Mouse (Mus musculus) intestine, embryonic 14.5 days (tissue): ENCODE measurements around the gene Gpcpd1. TPM values are rescaled to one million over a fixed set of nuclear protein-coding genes. Genes with fewer than 3 reads are reported as not detected.

ENCODE experiments used
- ATAC-seq: fragments of 200-750 bp; cut with Nextera tagmentation; replicated peaks from 2 replicates; pipeline ENCODE4 v1.8.0; 2017; ENCODE audit warnings: low read depth, moderate number of reproducible peaks, moderate TSS enrichment, moderate library complexity; ENCODE audit not compliant: low FRiP score, low TSS enrichment
- DNase-seq: peaks from one replicate; pipeline ENCODE4 v3.0.0-alpha.2; 2018; ENCODE audit warnings: low spot score
- H3K27ac ChIP-seq: fragments of 300-500 bp; sonication (generic); 2 replicates; pipeline ENCODE4 v1.5.1; 2014; ENCODE audit warnings: low read depth, mild to moderate bottlenecking, control low read depth
- H3K27me3 ChIP-seq: fragments of 300-500 bp; sonication (generic); replicated peaks from 2 replicates; pipeline ENCODE4 v1.6.1; 2014; ENCODE audit warnings: low read length, control low read depth; ENCODE audit not compliant: control insufficient read depth, insufficient read depth
- H3K36me3 ChIP-seq: fragments of 300-500 bp; sonication (generic); 2 replicates; pipeline ENCODE4 v1.6.1; 2014; ENCODE audit warnings: low read length, control low read depth; ENCODE audit not compliant: control insufficient read depth, insufficient read depth
- H3K4me1 ChIP-seq: fragments of 300-500 bp; sonication (generic); replicated peaks from 2 replicates; pipeline ENCODE4 v1.6.1; 2014; ENCODE audit warnings: low read length, control low read depth, mixed read lengths; ENCODE audit not compliant: control insufficient read depth, insufficient read depth
- H3K4me2 ChIP-seq: fragments of 300-500 bp; sonication (generic); 2 replicates; pipeline ENCODE4 v1.6.1; 2014; ENCODE audit warnings: low read length
- H3K4me3 ChIP-seq: fragments of 300-500 bp; sonication (generic); 2 replicates; pipeline ENCODE4 v1.5.1; 2014; ENCODE audit warnings: low read depth, low read length, control low read depth, mixed read lengths
- H3K9ac ChIP-seq: fragments of 300-500 bp; sonication (generic); 2 replicates; pipeline ENCODE4 v1.6.1; 2014; ENCODE audit warnings: mild to moderate bottlenecking, low read length
- H3K9me3 ChIP-seq: fragments of 300-500 bp; sonication (generic); 2 replicates; pipeline ENCODE4 v1.6.1; 2016; ENCODE audit warnings: low read length, control low read depth; ENCODE audit not compliant: control insufficient read depth
- WGBS: fragments of 180-500 bp; shearing (Covaris S2); extraction: QIAGEN DNeasy Blood & Tissue Kit; methylation state at CpG from one replicate; pipeline ENCODE4 v1.1.7; 2014; 5-methylcytosine and 5-hydroxymethylcytosine counted together
- polyA plus RNA-seq: library from polyadenylated mRNA; unstranded; fragments of >200 nt; fragmentation: Nextera tagmentation; extraction: Ambion mirVana; gene quantifications from 2 replicates; pipeline ENCODE4 v1.2.1, GENCODE M21; 2014

Gene Gpcpd1
- polyA plus RNA-seq, 1 experiment from 2014 or later = 29.2 TPM

- Histone ChIP-seq H3K9me3 (no peaks in the 10 kb centered on the region), H3K4me3 (no peak overlapping the region), H3K36me3 (no peaks in the 10 kb centered on the region), H3K27ac (no peak overlapping the region), H3K4me1 (no peaks in the 10 kb centered on the region), H3K27me3 (no peaks in the 10 kb centered on the region), H3K9ac (no peak overlapping the region), H3K4me2 (no peak overlapping the region)
- WGBS = 63% methylated on average over 5 of the region's 5 CpGs
- no peak for DNase-seq
- no peak for ATAC-seq
Measured at GRCm38 (mm10) chr2:132605795-132606563, 18.4 kb upstream of the Gpcpd1 start.

DNA sequence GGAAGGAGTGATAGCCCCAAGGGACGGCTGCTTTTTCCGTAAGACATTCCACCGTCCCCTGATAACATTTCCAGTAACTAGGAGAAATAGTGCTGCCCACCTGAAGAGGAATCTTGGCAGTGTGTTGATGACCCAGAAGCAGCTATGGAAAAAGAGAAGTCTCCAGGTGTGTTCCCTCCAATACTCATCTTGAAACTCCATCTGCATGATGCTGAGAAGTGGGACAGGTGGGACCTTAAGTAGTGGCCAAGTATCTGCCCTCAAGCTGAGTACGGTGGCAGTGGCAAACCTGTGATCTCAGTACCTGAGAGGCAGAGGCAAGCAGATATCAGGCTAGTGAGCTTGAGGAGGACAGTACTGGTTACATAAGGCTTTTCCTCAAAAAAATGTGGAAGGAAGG, 17.4 kb upstream of the Gpcpd1 start:
- 88% methylated on average over 4 of the region's 4 CpGs for WGBS
- DNase-seq = no peak
- Histone ChIP-seq H3K36me3 (no peaks in the 10 kb centered on the region), H3K9ac (no peak overlapping the region), H3K4me1 (no peaks in the 10 kb centered on the region), H3K9me3 (no peaks in the 10 kb centered on the region), H3K27me3 (no peaks in the 10 kb centered on the region), H3K4me2 (no peak overlapping the region), H3K4me3 (no peak overlapping the region), H3K27ac (no peak overlapping the region)
- no peak for ATAC-seq

- no peak overlapping the region for H3K27ac ChIP-seq
- WGBS = 81% methylated on average over 2 of the region's 2 CpGs
- no peak for DNase-seq
- H3K4me3 ChIP-seq = no peak overlapping the region
- no peaks in the 10 kb centered on the region for H3K4me1 ChIP-seq
- H3K4me2 ChIP-seq = no peak overlapping the region
- no peaks in the 10 kb centered on the region for H3K27me3 ChIP-seq
- ATAC-seq = no peak
- H3K36me3 ChIP-seq = no peaks in the 10 kb centered on the region
- H3K9ac ChIP-seq = no peak overlapping the region
- no peaks in the 10 kb centered on the region for H3K9me3 ChIP-seq
Measured at GRCm38 (mm10) chr2:132603706-132604105, 16.2 kb upstream of the Gpcpd1 start.

DNA sequence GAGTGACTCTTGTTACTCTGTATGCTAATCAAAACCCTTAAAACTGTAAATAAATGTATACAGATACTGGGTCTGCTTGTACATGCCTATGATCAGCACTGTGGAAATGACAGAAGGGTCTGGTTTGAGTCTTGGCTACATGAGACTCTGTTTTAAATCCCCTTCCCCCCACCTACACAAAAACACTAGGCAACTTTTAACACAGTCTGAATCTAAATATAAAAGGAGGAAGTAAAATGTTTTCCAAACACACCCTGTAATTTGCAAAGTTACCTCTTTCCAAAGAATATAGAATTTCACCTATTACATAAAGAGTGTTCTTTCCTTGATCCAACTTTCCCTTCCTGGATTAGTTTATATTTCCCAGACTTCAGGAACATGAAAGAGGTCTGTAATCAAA, 14.2 kb upstream of the Gpcpd1 start:
- Histone ChIP-seq H3K9ac (no peak overlapping the region), H3K4me2 (no peak overlapping the region), H3K36me3 (no peaks in the 10 kb centered on the region), H3K27me3 (no peaks in the 10 kb centered on the region), H3K4me3 (no peak overlapping the region), H3K4me1 (no peaks in the 10 kb centered on the region), H3K27ac (no peak overlapping the region), H3K9me3 (no peaks in the 10 kb centered on the region)
- no peak for DNase-seq
- ATAC-seq = no peak

- no peak for DNase-seq
- no peak overlapping the region for H3K27ac ChIP-seq
- H3K4me1 ChIP-seq = no peaks in the 10 kb centered on the region
- no peaks in the 10 kb centered on the region for H3K36me3 ChIP-seq
- ATAC-seq = no peak
- H3K4me3 ChIP-seq = no peak overlapping the region
- no peaks in the 10 kb centered on the region for H3K27me3 ChIP-seq
- H3K4me2 ChIP-seq = no peak overlapping the region
- H3K9ac ChIP-seq = no peak overlapping the region
- 74% methylated on average over 4 of the region's 4 CpGs for WGBS
- no peaks in the 10 kb centered on the region for H3K9me3 ChIP-seq
Measured at GRCm38 (mm10) chr2:132600081-132600480, 12.6 kb upstream of the Gpcpd1 start.

DNA sequence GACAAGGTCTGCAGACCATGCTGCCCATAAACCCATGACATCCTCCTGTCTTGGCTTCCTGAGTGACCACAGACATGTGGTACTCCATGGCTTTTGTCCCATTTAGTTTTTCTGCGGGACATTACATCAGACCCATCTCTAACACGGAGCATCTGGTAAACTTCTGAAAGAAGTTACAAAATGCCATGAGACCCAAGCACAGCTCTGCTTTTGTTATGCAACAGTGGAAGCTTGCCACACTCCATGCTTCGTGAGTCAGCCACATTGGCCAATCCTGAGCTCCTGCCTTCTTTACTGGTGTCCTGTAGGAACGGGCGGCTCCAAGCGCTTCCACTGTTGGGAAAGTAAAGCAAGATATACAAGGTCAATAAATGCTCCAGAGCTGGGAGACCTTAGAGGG, 11.6 kb upstream of the Gpcpd1 start:
- no peaks in the 10 kb centered on the region for H3K36me3 ChIP-seq
- DNase-seq = no peak
- no peak for ATAC-seq

DNA sequence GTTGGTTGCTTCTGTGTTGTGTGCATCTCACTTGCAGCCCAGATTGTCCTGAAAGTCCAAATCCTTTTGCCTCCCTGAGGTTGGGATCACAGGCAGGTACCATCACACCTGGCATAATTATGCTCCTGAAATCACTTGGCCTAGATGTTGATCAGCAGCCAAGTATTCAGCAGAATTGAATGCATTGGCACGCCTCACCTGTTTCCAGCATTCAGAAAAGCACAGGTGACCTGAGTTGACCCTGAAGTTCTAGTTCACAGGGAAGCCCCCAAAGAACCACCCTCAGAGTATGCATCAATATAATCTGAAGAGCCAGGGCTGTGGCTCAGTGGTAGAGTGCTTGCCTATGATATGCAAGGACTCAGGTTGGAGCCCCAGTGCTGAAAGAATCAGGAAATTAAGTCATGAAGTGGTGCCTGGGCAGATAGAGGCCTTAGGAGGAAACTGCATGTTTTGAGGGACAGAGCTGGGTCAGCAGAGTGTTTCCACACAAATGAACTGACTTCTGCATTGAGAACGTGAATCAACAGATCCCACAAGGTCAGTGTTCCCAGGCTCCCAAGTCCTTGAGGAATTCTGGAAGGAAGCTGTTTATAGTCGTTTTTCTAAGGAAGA, 10.4 kb upstream of the Gpcpd1 start:
- WGBS = 75% methylated on average over 3 of the region's 3 CpGs
- Histone ChIP-seq H3K9me3 (no peaks in the 10 kb centered on the region), H3K4me3 (no peak overlapping the region), H3K4me1 (no peaks in the 10 kb centered on the region), H3K36me3 (no peaks in the 10 kb centered on the region), H3K4me2 (no peak overlapping the region), H3K27ac (no peak overlapping the region), H3K9ac (no peak overlapping the region), H3K27me3 (no peaks in the 10 kb centered on the region)
- DNase-seq (no peak), ATAC-seq (no peak)

More for the DNA sequence above, 11.6 kb upstream of the Gpcpd1 start:
- Histone ChIP-seq H3K4me3 (no peak overlapping the region), H3K27ac (no peak overlapping the region), H3K27me3 (no peaks in the 10 kb centered on the region), H3K4me2 (no peak overlapping the region), H3K9ac (no peak overlapping the region), H3K4me1 (no peaks in the 10 kb centered on the region), H3K9me3 (no peaks in the 10 kb centered on the region)
- WGBS = 90% methylated on average over 6 of the region's 6 CpGs

DNA sequence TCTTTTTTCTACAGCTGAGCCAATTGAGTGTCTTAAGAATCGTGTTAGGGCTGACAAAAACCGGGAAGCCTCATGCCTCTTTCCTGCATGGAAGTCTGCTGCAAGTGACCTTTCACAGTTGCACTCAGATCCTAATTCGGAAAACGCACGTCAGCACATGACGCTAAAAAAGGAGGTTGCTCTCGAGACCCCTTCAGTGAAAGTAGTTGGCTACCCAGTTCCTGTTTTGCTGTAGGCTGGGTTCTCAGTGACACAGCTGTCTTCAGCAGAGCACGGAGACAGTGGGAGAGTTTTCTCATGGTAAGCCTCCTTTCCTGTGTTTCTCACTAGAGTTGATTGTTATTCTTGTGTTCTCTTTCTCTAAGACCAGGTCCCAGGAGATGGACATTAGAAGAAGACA, 9.7 kb upstream of the Gpcpd1 start:
- Histone ChIP-seq H3K27me3 (no peaks in the 10 kb centered on the region), H3K9me3 (no peaks in the 10 kb centered on the region), H3K4me1 (no peaks in the 10 kb centered on the region), H3K4me2 (no peak overlapping the region), H3K9ac (no peak overlapping the region), H3K27ac (no peak overlapping the region), H3K36me3 (no peaks in the 10 kb centered on the region), H3K4me3 (no peak overlapping the region)
- no peak for DNase-seq
- WGBS = 70% methylated on average over 8 of the region's 8 CpGs
- no peak for ATAC-seq
